Mouse (Mus musculus) heart, adult 18-20 months (tissue): Measurements from ENCODE around the gene Pitpnb. TPM values are rescaled to one million over a fixed set of nuclear protein-coding genes. Genes with fewer than 3 reads are reported as not detected.

Experiments used
- DNase-seq, 2 experiments: peaks; one replicate each; pipeline ENCODE4 v3.0.0; 2021 to 2022; ENCODE audit warnings: mixed read lengths in 1 of 2
- total RNA-seq, 2 experiments: library from RNA; stranded (reverse); gene quantifications; 2 replicates each; pipeline ENCODE4 v1.2.3; 2021

Gene Pitpnb
- total RNA-seq, 2 experiments from 2014 or later = 41.2 to 42.1 TPM

DNA sequence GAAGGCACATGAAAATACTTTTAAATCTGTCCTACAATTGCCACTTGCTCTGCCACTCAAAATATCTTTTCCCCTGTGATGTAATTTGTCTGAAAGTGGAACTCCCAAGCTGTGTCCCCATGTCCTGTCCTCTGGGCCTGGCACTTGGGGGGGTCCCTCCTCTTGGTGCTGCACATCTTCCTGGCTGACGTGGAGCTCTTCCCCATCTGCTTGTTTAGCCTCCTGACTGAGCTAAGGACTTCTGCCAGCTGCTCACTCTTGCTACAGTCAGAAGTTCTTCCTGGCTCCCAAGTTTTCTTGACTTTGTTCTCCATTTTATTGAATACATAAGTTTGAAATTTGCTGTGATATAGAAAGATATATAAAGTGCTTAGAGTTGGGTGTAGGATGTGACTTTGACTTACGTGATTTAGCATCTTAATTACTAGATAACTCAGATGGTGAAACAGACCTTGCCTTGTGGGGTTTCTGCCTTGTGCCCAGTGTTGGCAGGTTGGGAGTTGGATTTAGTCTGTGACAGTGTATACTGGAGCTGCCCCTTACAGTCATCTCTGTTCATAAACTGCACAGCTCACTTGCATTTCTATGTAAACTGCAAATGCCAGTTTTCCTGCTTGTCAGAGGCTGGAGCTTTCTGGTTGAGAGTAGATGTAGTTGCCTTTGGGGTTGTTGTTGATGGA lies 14.3 kb downstream of the Pitpnb start:
- DNase-seq = no peak

DNA sequence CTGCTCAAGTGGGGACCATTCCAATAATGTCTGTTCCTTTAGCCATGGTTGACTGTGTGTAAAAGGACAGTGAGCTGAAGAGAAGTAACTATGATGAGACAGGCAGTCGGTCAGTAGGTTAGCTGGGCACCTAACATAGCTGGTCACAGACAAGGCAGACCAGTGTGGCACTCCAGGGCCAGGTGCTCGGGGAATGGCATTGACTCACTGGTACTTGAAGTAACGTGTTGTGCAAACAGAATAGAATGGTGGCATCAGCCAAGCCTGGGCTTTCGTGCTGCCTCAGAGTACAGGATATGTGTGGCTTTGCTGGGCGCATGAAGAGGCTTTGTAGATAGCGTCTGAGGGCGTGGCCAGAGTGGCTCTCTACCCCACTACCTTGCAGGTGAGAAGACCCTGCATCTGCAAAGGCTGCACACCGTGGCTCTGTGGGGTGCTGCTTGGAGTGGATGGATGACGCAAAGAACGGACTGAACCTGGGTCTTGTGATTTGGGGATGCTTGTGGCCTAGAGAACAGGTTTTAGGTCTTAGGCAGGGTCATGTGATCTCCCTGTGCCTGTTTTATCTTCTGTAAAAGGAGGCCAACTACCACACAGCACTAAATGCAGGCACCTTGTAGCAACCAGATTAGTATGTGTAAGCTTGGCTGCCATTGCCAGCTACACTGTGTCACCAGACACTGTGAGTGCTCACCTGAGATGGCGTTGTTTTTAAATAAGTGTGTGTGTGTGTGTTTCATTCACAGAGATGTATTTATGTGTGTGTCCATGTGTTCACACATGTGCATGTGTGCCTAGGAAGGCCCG lies 26.5 kb downstream of the Pitpnb start:
- no peak for DNase-seq

DNA sequence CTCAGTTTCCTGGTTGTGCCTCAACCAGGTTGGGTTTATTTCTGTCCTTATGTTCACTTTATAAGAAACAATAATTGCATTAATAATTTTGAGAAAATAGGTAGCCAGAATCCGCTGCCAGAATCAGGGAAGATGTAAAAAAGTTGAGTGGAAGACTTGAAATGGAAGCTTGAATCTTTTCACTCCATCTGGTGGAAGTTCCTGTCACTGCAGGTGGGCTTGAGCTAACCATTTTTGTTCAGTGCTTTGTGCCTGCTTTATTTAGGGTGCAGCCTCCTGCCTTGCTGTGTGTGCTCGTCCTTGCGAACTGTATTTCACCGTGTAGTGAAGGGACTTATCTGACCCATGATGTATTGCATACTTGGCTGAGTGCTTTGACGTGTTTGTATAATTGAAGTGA lies 30.0 kb downstream of the Pitpnb start:
- DNase-seq = no peak

DNA sequence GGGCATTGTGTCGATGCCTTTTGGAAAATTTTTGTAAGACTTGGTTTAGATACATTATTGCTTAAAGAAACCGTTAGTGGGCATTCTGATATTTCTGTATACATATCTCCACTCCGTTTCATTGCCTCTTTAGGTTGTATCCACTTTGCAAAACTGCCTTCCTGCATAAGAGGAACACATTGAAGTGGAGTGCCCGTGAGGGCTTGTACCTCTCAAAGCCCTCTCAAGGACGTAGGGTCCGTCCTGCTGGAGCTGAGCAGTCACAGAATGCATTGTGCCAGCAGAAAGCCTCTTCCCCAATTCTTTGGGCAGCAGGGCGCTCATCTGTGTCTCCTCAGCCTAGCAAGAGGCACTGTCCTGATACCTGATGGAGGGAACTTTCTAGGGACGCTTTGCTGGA lies 30.5 kb downstream of the Pitpnb start:
- DNase-seq = no peak

DNA sequence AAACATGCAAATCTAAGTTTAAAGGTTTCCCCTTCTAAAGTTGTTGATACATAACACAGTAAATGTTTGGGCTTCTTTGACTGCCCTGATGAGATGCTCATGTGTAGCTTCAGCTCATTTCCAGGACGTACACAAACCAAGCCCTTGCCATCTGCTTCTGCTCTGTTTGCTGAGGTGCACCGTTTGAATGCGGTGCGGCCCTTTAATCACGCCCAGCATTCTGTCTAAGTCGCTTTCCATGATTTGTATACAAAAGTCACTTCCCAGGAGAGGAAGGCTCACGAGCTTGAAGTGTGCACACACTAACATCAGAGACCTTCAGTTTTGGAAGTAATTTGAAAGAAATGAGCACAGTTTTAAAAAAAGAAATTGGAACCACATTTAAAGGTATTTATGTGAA lies 31.3 kb downstream of the Pitpnb start:
- no peak for DNase-seq

DNA sequence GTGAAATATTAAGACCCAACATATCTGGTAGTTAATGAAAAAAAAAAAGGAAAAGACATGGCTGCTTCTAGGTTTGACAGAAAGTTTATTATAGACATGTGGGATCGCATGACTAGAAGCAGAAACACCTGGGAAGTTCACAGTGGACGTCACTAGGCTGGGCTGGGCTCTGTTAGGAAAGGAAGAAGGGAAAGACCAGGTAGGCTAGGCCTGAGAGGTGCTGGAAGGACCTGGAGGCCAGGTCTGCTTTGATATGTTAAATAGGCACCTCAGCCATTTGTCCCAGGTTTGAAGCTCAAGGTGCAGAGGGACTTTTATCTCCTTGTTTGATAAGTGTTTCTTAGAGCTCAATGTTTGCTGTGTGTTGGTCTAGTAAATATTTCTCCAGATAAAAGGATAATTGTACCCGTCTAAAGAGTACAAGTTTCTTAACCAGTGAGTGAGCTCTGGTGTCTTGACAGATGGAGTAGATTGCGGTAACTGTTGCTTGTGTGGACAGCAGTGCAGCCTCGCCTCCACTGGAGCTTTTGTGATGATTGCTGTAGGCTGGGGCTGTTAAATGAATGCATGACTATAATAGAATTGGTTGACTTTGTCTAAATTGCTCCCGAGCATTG lies 33.0 kb downstream of the Pitpnb start:
- no peak for DNase-seq

DNA sequence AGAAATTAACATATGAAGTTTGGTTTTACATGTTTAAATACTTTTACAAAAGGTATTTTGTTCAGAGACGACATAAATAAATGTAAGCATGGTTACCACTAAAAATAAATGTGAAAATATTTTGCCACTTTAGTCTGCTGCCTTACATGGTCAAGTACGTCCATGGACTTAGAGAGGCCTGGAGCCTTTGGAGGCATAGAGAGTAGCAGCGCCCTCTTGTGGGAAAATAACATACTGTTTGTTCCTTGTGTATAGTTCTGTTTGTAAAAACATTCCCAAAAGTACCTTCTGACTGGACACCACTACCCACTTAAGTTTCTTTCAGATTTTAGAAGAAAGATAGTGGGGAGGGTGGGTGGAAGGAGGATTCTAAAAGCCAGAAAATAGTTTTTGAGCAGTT lies 34.0 kb downstream of the Pitpnb start:
- DNase-seq = peak; percentile 39 to 67

DNA sequence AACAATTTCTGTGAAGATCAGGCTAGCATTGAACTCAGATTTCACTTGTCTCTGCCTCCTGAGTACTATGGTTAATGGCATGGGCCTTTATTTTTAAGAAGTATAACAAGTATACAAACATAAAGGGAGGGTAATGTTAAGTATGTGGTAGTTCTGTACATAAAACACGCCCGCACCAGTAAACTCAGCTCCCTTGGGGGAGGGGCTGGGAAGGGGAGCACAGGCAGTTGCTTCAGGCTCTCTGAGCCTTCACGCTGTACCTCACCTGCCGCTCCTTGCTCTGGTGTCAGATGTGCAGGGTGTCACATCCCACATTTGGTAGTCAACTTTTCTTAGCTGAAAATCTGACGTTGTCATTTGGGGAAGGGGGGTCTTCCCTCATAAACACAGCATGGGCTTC lies 35.6 kb downstream of the Pitpnb start:
- no peak for DNase-seq

DNA sequence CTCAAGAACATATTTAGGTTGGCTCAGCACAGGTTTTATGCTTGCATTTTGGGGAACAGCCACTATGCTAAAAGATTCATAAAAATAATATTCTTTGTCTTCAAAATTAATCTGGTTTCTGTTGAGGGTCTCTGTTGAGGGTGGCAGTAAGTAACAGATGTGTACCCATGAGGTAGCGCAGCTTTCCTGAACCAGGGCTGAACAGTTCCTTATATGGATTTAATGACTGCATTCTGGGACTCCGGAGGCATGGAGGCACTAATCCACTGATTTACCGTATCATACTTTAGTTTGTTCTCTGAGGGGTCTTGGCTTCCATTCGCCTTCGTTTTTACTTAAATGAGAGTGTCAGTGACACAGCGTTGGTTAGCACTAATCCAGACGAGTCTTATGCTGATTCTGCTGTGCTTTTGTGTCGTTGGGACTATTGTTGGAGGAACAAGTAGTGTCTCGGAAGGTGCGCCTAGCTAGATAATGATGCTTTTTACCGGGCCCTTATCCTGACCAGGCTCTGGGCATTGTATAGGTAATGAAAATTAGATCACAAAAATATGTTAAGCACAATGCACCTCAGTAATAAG lies 37.5 kb downstream of the Pitpnb start:
- DNase-seq = no peak

DNA sequence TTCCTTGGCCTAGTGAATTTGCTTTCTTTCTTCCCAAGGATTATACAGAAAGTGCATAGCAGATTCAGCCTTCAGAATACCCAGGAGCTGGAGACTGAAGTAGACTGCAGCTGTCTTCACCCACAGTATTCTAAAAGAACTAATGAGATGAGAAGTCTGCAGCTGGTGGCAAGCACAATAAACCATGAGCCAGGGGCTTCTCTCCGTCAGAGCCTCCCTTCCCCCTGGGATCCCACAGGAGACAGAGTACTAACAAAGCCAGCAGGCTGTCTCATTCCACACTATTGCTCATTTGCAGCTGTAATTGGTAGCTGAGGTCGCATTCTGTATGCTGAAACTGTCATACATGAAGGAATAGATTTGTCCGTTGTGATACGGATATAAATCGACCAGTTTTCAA lies 38.0 kb downstream of the Pitpnb start:
- DNase-seq = peak in 1 of 2 experiments; percentile 14

DNA sequence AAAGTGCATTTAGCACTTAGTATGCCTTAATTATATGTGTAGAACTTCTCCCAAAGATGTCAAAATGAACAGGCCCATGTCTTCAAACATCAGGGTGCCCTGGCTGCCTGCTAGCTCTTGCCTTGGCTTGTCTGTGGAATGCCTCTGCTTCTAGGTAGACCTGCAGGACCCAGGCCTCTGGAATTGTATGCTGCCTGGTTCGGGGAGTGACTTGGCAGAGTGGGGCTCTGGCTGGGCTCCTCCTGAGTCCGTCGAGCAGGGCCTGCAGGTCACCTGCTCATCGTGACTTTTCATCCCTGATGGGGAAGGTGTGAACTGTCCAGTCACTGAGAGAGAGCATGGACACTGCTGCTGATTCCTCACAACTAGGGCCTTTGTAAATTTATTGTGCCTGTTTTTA lies 45.1 kb downstream of the Pitpnb start:
- no peak for DNase-seq

DNA sequence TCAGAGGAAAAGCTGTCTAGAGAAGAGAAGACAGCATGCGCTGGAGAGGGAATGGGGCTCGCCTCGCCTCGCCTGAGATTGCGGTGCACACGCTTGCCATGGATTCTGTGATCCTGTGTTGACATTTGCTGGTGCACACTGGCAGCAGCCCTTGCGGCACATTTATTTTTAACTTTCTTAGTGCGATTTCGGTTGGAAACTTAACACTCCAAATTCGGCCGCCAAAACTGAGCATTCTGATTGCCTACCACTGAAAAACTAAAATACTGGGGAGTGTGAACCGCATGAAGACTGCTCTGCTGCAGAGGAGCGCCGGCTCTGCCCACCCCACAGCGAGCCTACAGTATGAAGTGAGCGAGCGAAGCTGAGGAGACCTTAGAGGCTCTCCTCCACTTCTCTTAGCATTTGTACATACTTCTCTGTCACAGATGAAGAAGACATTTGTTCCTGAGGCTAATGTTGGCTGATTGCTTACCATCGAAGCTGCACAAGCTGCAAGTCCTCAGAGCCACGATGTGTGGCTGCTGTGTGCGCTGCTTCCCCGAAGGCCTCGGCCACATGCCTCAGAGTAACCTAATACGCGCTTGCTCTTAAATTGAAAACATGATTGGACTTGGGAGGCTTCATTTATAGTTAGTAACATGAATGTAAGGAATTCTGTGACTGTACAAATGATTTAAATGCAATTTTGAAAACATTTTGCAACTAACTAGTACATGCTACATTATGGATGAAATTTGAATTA lies 45.9 kb downstream of the Pitpnb start:
- no peak for DNase-seq

DNA sequence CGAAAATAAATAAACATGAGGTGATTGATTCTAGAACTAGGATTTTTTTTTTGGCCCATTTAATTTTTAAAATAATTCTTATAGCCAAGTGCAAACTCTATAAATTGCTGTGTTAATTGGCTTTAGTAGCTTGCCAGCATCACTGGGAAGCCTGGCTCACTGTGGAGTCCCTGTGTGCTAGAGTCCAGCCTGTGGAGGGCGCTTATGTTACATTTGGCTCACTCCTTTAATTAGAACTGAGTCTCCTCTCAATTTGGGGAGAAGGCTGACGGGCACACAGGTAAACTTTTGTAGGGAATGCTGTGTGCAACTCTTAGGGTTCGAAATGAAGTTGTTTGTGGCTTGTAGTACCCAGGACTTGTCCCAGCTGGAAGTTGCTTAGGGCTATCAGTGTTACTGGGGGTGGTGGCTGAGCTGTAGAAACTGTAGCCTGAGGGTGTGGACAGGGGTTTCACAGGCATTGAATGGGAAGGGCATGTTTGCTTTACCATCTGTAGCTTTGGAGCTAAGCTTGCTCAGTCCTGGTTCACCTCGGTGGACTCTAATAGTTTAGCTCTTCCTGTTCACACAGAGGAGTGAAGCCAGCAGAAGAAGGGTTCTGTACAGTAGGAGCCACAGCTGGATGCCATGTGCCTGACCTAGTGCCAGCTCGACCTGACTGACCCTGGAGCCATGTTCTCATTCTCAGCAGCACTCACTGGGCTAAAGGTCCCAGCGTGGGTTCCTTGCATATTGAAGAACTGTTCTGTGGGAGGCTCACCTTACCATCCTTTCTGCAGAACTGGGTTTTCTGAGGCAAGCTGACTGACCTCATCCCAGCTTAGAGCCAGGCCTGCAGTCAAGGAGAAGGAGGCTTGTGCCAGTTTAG lies 47.8 kb downstream of the Pitpnb start:
- DNase-seq = peak; percentile 50 to 59

DNA sequence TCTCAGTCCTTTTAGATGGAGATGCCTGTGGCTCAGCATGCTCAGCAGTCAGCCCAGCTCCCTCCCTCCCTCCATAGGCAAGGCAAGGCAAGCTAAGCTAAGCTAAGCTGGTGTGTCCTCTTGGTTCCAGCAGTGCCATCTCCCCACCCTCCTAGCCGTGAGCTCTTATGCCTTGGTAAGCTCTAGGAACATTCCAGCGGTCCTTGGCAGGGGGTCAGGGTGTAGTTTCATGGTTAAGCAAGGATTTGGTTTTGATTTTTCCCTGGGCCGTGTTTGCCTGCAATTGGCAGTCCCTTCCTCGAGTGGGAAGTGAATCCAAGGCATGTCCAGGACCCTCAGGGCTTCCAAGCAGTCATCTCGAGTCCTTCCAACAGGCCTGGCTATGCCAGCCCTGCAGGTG lies 52.8 kb downstream of the Pitpnb start:
- DNase-seq = no peak

DNA sequence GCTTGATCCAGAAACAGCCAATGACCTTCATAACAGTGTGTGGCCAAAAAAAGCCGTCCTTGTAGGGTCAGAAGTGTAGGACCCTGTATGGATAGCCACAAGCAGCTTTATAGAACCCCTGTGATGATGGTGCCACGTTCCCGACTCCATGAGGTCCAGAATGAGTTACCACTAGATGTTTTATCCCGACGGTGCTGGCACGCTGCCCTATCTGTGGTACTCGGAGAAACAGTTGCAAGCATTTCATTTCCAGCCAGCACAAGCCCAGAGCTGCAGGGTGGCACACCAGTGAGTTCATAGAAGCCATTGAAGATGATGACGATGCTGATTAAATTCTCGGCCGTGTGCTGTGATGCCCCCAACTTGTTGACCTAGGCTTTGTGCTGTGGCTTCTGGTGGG lies 60.3 kb downstream of the Pitpnb start:
- DNase-seq = no peak

DNA sequence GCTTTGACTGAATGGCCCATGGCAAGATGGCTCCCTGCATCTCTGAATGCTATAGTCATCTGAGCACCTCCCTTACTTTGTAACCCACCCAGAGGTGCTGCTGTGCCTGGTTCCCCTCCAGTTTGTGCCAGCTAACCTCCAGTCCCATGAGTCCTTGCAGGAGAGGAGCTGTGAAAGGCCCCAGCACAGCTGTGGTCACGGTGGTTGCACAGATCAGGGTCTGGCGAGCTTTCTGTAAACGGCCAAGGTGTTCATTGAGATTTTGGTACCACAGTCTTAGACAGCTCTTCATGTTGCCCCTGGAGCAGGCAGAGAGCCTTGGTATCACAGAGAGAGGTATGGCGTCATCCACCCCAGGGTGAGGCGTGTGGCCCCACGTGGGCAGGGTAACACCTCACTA lies 60.9 kb downstream of the Pitpnb start:
- DNase-seq = no peak

DNA sequence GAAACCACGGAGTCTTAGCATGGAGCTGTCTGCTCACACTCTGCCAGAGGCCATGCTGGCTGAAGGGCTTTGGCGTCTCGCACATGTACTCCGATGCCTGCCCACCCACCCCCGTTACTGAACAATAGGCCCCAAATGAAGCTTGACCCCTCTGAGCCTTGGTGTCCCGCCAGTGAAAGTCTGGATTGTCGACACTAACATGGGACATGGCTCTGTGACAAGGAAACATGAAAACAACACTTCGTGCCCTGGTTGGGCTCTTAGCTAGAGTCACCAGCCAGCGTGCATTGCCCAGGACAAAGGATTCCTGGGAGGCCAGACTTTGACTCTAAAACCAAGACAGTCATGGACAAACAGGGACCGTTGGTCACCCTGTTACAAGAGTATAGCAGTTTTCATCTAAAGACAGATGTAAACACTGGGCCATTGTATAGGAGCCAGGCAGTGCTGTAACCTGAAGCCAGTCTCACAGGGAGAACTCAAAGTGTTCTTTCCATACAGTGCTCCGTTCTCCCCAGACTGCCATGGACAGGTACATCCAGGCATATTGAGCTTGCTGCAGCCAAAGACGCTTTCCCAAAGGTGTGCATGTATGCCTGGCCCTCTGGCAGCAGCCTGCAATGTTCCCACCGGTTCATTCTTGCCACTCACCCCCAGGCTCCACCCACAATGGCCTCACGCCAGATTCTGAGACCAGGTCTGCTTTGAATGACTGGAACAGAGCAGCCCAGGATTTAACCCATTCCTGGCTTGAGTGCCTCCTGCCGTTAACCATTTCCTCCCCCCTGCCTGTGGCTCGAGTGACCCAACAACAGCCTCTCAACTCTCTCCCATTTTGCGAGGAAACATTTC lies 63.0 kb downstream of the Pitpnb start:
- DNase-seq = peak; percentile 29 to 54

DNA sequence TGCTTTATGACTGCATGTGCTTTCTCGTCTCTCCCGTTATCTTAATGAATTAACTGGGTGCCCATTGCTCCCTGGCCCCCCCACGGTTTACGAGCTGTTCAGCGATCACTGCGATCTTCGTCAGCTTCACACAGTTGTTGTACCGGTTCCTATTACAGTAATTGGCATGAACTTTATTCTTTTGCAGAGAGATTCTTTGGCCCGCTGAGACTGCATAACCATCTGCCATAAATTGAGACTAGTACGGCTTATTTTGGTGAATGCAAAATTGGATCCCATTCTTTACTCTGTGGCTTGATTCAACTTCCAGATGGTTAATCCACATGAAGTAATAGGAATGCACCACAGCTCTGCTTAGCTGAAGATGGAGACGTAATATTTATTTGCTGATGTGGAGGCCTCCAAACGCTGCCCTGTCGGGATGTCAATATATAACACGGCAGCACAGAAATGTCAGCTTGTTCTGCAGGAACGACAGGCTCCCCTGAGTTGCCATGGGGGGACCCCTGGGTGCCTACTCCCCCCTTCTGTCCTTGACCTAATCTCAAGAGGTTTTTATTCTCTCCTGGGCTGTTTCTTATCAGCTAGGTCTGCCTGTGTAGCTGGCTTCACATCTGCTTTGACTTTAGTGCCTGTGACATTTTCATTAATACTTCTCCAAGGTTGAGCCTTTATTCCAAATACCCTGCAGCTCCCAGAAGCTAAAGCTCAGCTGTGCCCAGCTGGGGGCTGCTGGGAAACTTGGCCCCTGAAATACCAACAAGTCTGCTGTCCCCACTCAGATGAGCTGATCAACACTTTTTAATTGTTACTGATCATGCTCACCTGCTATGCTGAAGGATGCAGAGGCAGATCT lies 63.9 kb downstream of the Pitpnb start:
- DNase-seq = no peak

DNA sequence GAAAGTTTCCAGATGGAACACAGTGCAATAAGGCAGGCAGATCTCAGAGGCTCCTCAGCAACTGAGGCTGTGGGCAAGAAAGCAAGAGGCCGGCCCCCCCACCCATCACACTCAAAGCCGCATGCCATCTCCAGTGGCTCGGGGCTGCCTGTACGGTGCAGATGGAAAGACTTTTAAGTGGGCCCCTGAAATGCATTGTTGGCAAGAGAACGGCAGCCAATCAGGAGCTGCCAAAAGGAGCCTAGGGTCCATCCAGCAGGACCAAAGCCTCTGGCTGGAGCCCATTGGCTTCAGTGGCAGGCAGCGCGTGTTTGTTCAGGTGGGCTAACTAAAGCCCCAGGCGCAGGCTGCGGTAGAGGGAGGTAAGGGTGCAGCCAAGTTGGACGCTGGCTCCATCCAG lies 65.2 kb downstream of the Pitpnb start:
- no peak for DNase-seq
